Mouse (Mus musculus) heart, adult 11 months (tissue): ENCODE results near the gene Mau2.
"Not testable (repeated sequence)": the region's sequence is repeated elsewhere in the genome, so short reads cannot be mapped to it uniquely, and the experiment has no call there.

Experiments
- DNase-seq: peaks from one replicate; pipeline ENCODE4 v3.0.0; 2022

Mau2 gene

GRCm38 (mm10) chr8:70042583-70043455 lies at the start of gene Mau2, which contains the start of gene Sugp1:
Gene Mau2 (minus strand): TSS chr8:70042734.
Gene Sugp1 (plus strand): TSS chr8:70042813.
- DNase-seq = peak; percentile 99

- no peak for DNase-seq
Observed at GRCm38 (mm10) chr8:70089296-70089960, 46.9 kb upstream of the Mau2 start.

- peak; percentile 94 for DNase-seq
Observed at GRCm38 (mm10) chr8:70087836-70088650, 45.5 kb upstream of the Mau2 start.

GRCm38 (mm10) chr8:70087237-70087636 lies 44.7 kb upstream of the Mau2 start:
- no peak for DNase-seq

- no peak for DNase-seq
Observed at GRCm38 (mm10) chr8:70086151-70086550, 43.6 kb upstream of the Mau2 start.

- no peak for DNase-seq
Observed at GRCm38 (mm10) chr8:70084191-70085065, 41.9 kb upstream of the Mau2 start.

- no peak for DNase-seq
Observed at GRCm38 (mm10) chr8:70083285-70083684, 40.8 kb upstream of the Mau2 start, which contains the start of gene Hapln4. Gene Hapln4 (plus strand): TSS chr8:70083457.

GRCm38 (mm10) chr8:70081976-70082375 lies 39.4 kb upstream of the Mau2 start:
- DNase-seq = no peak

- no peak for DNase-seq
Observed at GRCm38 (mm10) chr8:70073682-70074081, 31.1 kb upstream of the Mau2 start.

- no peak for DNase-seq
Observed at GRCm38 (mm10) chr8:70073120-70073519, 30.6 kb upstream of the Mau2 start.

- DNase-seq = peak; percentile 95
Observed at GRCm38 (mm10) chr8:70072441-70073069, 30.0 kb upstream of the Mau2 start, which contains the start of gene Tm6sf2. Gene Tm6sf2 (plus strand): TSS chr8:70072924.

GRCm38 (mm10) chr8:70071836-70072440 lies 29.4 kb upstream of the Mau2 start:
- peak; percentile 91 for DNase-seq

- no peak for DNase-seq
Observed at GRCm38 (mm10) chr8:70057721-70058120, 15.2 kb upstream of the Mau2 start.

- DNase-seq = not testable (repeated sequence)
Observed at GRCm38 (mm10) chr8:70050434-70050833, 7.9 kb upstream of the Mau2 start.

- DNase-seq = no peak
Observed at GRCm38 (mm10) chr8:70049662-70050061, 7.1 kb upstream of the Mau2 start.

GRCm38 (mm10) chr8:70043996-70044395 lies 1.5 kb upstream of the Mau2 start:
- DNase-seq = no peak

- DNase-seq = no peak
Observed at GRCm38 (mm10) chr8:70041885-70042546, 518 bp downstream of the Mau2 start.

GRCm38 (mm10) chr8:70037994-70038393 lies 4.5 kb downstream of the Mau2 start:
- DNase-seq = no peak

GRCm38 (mm10) chr8:70030255-70030654 lies 12.3 kb downstream of the Mau2 start:
- no peak for DNase-seq

- DNase-seq = no peak
Observed at GRCm38 (mm10) chr8:70026151-70026550, 16.4 kb downstream of the Mau2 start.
